Mouse (Mus musculus) ES-E14 (cell line): ENCODE data around the gene Traf3ip1.

Experiments
- CHD2 ChIP-seq: IDR thresholded peaks from 2 replicates; pipeline ENCODE4 v1.6.1; 2014; ENCODE audit warnings: mild to moderate bottlenecking, low read depth, low read length, inconsistent platforms
- HCFC1 ChIP-seq: IDR thresholded peaks from 2 replicates; pipeline ENCODE4 v1.6.1; 2012; ENCODE audit warnings: low read length, inconsistent platforms, borderline replicate concordance; ENCODE audit not compliant: insufficient read depth
- MAFK ChIP-seq: IDR thresholded peaks from 2 replicates; pipeline ENCODE4 v1.6.1; 2014; ENCODE audit warnings: mild to moderate bottlenecking, low read depth, low read length, inconsistent platforms; ENCODE audit not compliant: insufficient read depth
- ZC3H11A ChIP-seq: IDR thresholded peaks from 2 replicates; pipeline ENCODE4 v1.6.1; 2012; ENCODE audit warnings: low read depth, mild to moderate bottlenecking, inconsistent platforms, low read length, borderline replicate concordance
- ZNF384 ChIP-seq: IDR thresholded peaks from 2 replicates; pipeline ENCODE4 v1.6.1; 2012; ENCODE audit warnings: low read depth, low read length, inconsistent platforms

GRCm38 (mm10) chr1:91557099-91557498 is 62.7 kb downstream of the Traf3ip1 start:
- TF ChIP-seq CHD2 (no peak), HCFC1 (no peak), ZC3H11A (no peak), ZNF384 (no peak), MAFK (no peak)
